Mouse (Mus musculus) adrenal gland (tissue): ENCODE data around the gene Olfr71.

Source experiments
- intact Hi-C: fragments of 180-260 bp; cut with DNase I; formaldehyde crosslinking; loops from one replicate; pipeline ENCODE4 v1.15.1; 2025

Gene Olfr71

DNA sequence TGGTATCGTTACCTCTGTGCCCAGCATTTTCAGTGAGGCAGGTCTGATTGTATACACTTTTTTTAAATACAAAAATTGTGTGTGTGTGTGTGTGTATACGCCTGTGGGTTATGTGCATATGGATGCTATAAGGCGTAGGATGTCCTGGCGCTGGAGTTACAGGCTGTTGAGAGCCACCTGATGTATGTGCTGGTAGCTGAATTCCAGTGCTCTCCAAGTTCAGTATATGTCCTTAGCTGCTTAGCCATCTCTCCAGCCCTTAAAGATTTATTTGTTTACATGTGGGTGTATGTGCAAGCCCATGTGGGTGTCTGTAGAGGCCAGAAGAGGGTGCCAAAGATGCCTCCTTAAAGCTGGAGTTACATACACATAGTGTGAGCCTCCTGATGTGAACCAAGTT is 52.9 kb downstream of the Olfr71 start:
- intact Hi-C loops: no loop called here

DNA sequence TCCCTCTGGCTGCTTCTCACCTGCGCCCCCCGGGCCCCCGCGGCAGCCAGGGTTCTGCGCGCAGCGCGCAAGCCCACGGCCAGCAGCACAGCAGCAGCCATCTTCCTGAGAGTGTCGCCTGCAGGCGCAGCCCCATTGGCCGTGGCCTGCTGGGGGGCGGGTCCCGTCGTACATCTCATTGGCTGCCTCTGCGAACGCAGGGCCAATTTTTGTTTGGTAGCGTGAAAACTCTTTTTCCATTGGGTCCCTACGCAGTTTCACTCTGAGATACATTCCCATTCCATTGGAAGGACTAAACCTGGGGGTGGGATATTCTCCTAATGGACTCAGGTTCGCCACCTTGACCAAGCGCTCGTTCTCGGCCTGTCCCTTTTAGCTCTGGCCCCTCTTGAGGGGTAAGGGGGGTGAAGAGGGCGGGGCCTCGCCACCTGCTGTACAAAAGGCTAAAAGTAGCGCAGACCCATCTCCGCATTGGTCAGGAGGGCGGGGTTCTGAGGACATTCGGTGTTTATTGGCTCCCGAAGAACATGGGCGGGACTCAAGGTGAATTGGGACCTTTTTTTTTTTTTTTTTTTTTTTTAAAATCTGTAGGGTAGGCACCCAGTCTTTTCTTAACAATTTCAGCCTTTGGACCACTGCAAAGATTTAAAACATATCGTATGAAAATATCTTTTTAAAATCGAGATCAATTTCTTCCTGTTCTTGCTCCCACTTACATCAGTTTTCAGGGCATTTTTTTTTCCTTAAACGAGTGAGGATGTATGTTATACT is 53.5 kb downstream of the Olfr71 start, which contains the start of gene Hint2:
Gene Hint2 (minus strand): TSS at position 128 of the 771 bp plus-strand sequence.
- intact Hi-C loops: no loop called here

DNA sequence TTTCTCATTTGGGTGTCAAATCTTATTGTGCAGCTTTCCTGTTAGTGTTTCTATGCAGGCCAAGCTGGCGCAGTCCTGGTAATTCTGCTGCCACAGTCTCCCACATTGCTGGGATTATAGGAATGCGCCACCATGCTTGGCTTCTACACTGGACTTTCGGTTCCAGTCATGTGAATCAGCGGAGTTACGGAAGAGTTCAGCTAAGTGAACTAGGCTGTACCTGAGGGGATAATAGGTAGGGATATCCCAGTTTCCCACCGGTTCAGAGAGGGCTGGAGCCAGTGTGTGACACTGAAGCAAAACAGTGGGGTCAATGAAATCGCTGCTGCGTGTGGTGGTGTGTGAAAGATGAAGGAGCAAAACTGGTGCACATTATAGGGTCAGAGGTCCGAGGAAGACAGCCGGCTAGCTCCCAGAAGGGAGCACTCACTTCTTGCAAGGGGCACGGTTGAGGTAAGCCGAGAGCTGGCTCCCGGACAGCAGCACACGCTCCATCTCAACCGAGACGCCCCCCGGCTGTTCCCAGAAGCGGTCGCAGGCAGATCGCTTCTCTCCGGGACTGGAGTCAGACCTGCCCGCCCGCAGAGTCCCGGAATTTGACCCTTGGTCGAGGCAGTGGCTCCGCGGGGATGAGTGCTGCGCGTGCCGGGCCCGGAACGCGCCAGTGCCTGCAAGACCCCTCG is 54.3 kb downstream of the Olfr71 start:
- intact Hi-C loops: no loop called here
